Mouse (Mus musculus) heart, adult 2 months (tissue): ENCODE measurements at regions not wholly inside any gene's neighbourhood (a gene's known extent, or its start where the extent isn't known, plus 50 kb on each side); places are given as distances from the start of the nearest gene placed in this dataset.

Source experiments
- DNase-seq, 2 experiments: peaks; one replicate each; pipeline ENCODE4 v3.0.0; 2021
- H3K27ac ChIP-seq: fragments of 200-600 bp; 2 replicates; pipeline ENCODE4 v1.8.1; 2022
- H3K27me3 ChIP-seq: fragments of 200-500 bp; 2 replicates; pipeline ENCODE4 v1.6.1; 2012; ENCODE audit warnings: mild to moderate bottlenecking, low read length, inconsistent platforms, mixed read lengths; ENCODE audit not compliant: control insufficient read depth, insufficient read depth
- H3K36me3 ChIP-seq: fragments of 200-500 bp; 2 replicates; pipeline ENCODE4 v1.6.1; 2012; ENCODE audit warnings: low read length, inconsistent platforms; ENCODE audit not compliant: control insufficient read depth, insufficient read depth
- H3K4me1 ChIP-seq: fragments of 200-500 bp; 2 replicates; pipeline ENCODE4 v1.6.1; 2011; ENCODE audit warnings: low read length; ENCODE audit not compliant: control insufficient read depth, insufficient read depth
- H3K4me3 ChIP-seq: fragments of 200-600 bp; 2 replicates; pipeline ENCODE4 v1.8.1; 2022
- H3K79me2 ChIP-seq: fragments of 200-500 bp; replicated peaks from 2 replicates; pipeline ENCODE4 v1.6.1; 2012; ENCODE audit warnings: mild to moderate bottlenecking, inconsistent platforms, low read length, moderate library complexity, mixed read lengths; ENCODE audit not compliant: control insufficient read depth, insufficient read depth
- H3K9ac ChIP-seq: fragments of 200-500 bp; 2 replicates; pipeline ENCODE4 v1.6.1; 2012; ENCODE audit warnings: low read depth, mild to moderate bottlenecking, control low read depth, inconsistent platforms, low read length, mixed read lengths
- CTCF ChIP-seq: fragments of 200-600 bp; IDR thresholded peaks from 2 replicates; pipeline ENCODE4 v1.8.1; 2022; ENCODE audit warnings: antibody characterized with exemption, mild to moderate bottlenecking, moderate library complexity
- EP300 ChIP-seq: fragments of 200-500 bp; IDR thresholded peaks from 2 replicates; pipeline ENCODE4 v1.6.1; 2011; ENCODE audit warnings: low read depth, low read length, control low read depth; ENCODE audit not compliant: insufficient read depth
- POLR2A ChIP-seq: fragments of 200-500 bp; IDR thresholded peaks from 2 replicates; pipeline ENCODE4 v1.6.1; 2011; ENCODE audit warnings: mild to moderate bottlenecking, low read depth, low read length, control low read depth; ENCODE audit not compliant: insufficient read depth
- WGBS: fragments of 180-500 bp; shearing (Covaris S2); methylation state at CpG from one replicate; pipeline ENCODE4 v1.1.7; 2018; 5-methylcytosine and 5-hydroxymethylcytosine counted together
- intact Hi-C: fragments of 180-260 bp; cut with DNase I; formaldehyde crosslinking; loops from one replicate; pipeline ENCODE4 v1.15.1; 2025

DNA sequence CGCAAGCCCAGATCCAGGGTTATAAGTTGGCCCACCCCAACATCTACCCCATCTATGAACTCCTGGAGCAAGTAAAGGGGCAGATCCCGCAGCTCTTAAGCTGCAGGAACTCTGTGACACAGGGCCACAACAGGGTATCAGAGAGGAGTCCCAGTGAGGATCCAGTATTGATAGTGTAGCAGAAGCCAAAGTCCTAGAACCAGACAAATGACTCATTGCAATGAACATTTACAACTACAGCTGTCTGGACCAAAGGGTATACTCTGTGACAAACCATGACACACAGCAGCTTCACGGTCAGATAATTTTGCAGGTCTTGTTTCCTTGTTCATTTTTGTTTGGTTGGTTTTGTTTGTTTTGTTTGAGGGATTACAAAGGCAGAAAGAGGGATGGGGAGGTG is 149.1 kb upstream of the Usp25 start:
- no peaks in the 10 kb centered on the region for H3K79me2 ChIP-seq
- H3K4me3 ChIP-seq = no peak overlapping the region
- no peak for DNase-seq
- 90% methylated on average over 3 of the region's 3 CpGs for WGBS
- H3K36me3 ChIP-seq = no peaks in the 10 kb centered on the region
- intact Hi-C loops = no loop called here
- no peak overlapping the region for H3K9ac ChIP-seq
- no peaks in the 10 kb centered on the region for H3K27me3 ChIP-seq
- H3K4me1 ChIP-seq = no peaks in the 10 kb centered on the region
- no peak for TF ChIP-seq CTCF
- no peak for TF ChIP-seq EP300
- no peak for TF ChIP-seq POLR2A
- no peak overlapping the region for H3K27ac ChIP-seq

DNA sequence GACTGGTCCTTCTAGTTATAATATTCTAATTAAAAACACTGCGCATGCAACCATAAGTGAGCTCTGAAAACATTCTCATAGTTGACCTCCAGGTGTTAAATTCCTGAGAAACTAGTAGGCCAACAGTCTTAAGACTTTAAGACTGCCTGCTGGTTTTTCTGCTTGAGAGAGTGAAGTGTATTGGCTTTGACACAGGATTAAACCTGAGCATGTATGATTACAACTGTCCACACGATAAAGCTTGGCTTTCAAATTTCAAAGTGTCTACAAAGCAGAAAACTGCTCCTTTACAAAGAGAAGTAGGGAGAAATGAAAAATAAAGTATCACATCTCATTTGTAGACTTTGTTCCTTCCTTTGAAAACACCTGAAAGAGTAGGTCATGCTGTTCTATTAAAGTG is 157.7 kb upstream of the Usp25 start:
- H3K36me3 ChIP-seq = no peaks in the 10 kb centered on the region
- 84% methylated on average over 2 of the region's 2 CpGs for WGBS
- no peak overlapping the region for H3K4me3 ChIP-seq
- no peaks in the 10 kb centered on the region for H3K27me3 ChIP-seq
- no peak overlapping the region for H3K27ac ChIP-seq
- H3K79me2 ChIP-seq = no peaks in the 10 kb centered on the region
- intact Hi-C loops = no loop called here
- no peaks in the 10 kb centered on the region for H3K4me1 ChIP-seq
- no peak for DNase-seq
- TF ChIP-seq CTCF = no peak
- no peak for TF ChIP-seq EP300
- TF ChIP-seq POLR2A = no peak
- no peak overlapping the region for H3K9ac ChIP-seq

DNA sequence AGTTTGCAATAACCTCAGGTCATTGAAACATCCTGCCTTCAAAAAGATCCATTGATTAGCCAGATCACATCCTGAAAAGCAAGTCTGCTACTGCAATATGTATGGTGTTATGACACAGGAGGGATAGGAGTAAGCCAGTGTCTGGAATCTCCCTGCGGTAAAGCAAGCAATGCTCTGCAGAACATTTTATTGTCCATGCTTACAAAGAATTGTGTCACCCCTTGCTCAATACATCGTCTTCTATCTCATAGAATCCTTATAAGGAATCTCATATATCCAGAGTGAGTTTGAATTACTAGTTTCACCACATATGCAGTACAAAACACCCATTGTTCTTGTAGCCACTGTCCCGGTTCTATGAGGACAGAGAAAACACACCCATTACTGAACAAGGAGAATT is 162.1 kb upstream of the Usp25 start:
- no peak for DNase-seq
- 74% methylated on average over 3 of the region's 3 CpGs for WGBS
- H3K79me2 ChIP-seq = no peaks in the 10 kb centered on the region
- no peak overlapping the region for H3K4me3 ChIP-seq
- no peaks in the 10 kb centered on the region for H3K36me3 ChIP-seq
- H3K27me3 ChIP-seq = no peaks in the 10 kb centered on the region
- intact Hi-C loops = no loop called here
- H3K4me1 ChIP-seq = no peaks in the 10 kb centered on the region
- no peak overlapping the region for H3K27ac ChIP-seq
- TF ChIP-seq CTCF = no peak
- TF ChIP-seq EP300 = no peak
- no peak for TF ChIP-seq POLR2A
- H3K9ac ChIP-seq = no peak overlapping the region

DNA sequence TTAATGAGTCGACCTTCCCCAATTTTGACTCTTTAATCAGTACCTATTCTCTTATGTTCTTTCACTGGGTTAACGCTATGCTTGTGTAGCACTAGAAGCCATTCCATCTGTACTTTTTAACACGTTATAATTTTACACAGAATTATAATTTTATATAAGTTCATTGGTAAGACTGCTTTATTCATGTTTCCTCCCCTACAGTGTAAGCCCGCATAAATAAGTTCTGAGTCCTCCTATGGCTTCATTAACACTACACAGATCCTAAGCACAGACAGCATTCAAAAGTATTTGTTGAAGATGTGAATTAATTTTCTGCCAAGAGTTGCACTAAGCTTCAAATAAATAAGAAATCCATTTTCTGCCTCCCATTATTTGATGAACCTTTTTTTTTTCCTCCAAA is 176.1 kb upstream of the Usp25 start:
- no peak overlapping the region for H3K27ac ChIP-seq
- H3K27me3 ChIP-seq = no peaks in the 10 kb centered on the region
- H3K4me1 ChIP-seq = no peaks in the 10 kb centered on the region
- intact Hi-C loops = no loop called here
- TF ChIP-seq POLR2A (no peak), CTCF (no peak), EP300 (no peak)
- WGBS = 79% methylated on average over 4 of the region's 4 CpGs
- no peaks in the 10 kb centered on the region for H3K79me2 ChIP-seq
- H3K4me3 ChIP-seq = no peak overlapping the region
- no peak overlapping the region for H3K9ac ChIP-seq
- H3K36me3 ChIP-seq = no peaks in the 10 kb centered on the region
- no peak for DNase-seq

DNA sequence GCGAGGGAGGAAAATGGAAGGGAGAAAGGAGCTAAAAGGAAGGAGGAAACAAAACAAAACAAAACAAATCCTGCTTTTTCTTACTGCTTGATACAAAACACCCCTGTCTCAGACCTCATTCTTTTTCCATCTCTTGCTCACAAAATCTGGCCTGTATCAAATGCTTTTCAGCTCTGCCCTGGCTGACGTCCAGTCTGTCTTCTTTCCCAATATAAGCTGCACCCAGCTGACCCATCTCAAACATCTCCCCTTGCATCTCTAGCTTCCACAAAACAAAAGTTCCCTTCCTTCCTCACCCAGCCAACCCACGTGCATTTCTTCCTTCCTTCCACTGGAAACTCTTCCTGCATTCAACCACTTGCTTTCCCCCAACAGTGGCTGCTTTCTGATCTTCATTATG is 183.1 kb upstream of the Usp25 start:
- Histone ChIP-seq H3K79me2 (no peaks in the 10 kb centered on the region), H3K9ac (no peak overlapping the region), H3K27ac (no peak overlapping the region), H3K36me3 (no peaks in the 10 kb centered on the region), H3K4me1 (no peaks in the 10 kb centered on the region), H3K4me3 (no peak overlapping the region), H3K27me3 (no peaks in the 10 kb centered on the region)
- intact Hi-C loops = no loop called here
- WGBS = 21% methylated on average over 3 of the region's 3 CpGs
- no peak for TF ChIP-seq CTCF
- TF ChIP-seq POLR2A = no peak
- TF ChIP-seq EP300 = no peak
- DNase-seq = no peak

DNA sequence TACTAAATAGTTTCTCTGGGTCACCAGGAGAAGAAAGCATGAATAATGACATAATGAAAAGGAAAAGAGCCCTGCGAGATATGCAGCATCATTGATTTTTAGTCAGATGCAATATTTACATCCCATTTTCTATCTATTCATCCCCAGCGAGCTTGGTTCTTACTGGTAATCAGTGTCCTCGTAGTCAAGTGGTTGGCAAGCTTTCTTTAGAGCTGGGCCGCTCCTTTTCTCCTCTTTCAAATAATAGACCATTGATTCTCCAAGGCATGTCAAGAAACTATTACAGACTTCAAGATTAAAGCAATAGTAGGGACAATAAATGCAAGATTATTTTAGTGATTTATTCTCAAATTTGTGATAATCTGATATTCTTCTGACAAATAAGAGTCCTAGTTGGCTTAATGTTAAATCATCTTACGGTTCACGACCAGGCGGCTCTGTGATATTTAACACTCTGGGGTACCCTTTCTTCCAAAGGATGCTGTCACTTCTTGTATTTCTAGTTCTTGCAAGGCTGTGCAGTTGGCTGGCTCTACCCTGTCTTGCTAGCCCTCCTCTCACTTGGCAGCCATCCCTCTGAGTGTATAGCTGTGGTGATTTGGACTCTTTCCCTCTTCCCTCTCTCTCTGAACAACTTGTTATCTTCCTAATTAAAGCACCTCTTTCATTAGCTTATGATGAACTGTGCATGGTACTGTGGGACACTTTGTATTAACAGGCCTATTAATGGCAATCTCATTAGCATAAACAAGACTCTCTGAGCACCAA is 185.6 kb upstream of the Usp25 start:
- Histone ChIP-seq H3K36me3 (no peaks in the 10 kb centered on the region), H3K9ac (no peak overlapping the region), H3K4me1 (no peaks in the 10 kb centered on the region), H3K27me3 (no peaks in the 10 kb centered on the region), H3K27ac (no peak overlapping the region), H3K79me2 (no peaks in the 10 kb centered on the region), H3K4me3 (no peak overlapping the region)
- no peak for DNase-seq
- TF ChIP-seq CTCF = no peak
- no peak for TF ChIP-seq EP300
- TF ChIP-seq POLR2A = no peak
- intact Hi-C loops = no loop called here
- WGBS = 83% methylated on average over 7 of the region's 7 CpGs
